Mouse (Mus musculus): Measurements from ENCODE around the gene Bmpr1a. TPM values are rescaled to one million over a fixed set of nuclear protein-coding genes. Genes with fewer than 3 reads are reported as not detected.

Gene Bmpr1a
- polyA plus RNA-seq, 1 experiment from 2014 or later: 56.8 TPM

GRCm38 (mm10) chr14:34490965-34491364 lies 12.2 kb downstream of the Bmpr1a start:
- H3K4me1 ChIP-seq (replicated peaks; ENCODE audit: control insufficient read depth, insufficient read depth, low read length): peaks cover 28% of the 10 kb centered on the region
- ATAC-seq (replicated peaks; ENCODE audit: low FRiP score, low TSS enrichment, low read depth) (no peak), DNase-seq (ENCODE audit: low spot score) (no peak)
- H3K36me3 ChIP-seq (ENCODE audit: control insufficient read depth, insufficient read depth, low read length): no peaks in the 10 kb centered on the region
- no peak overlapping the region for H3K4me2 ChIP-seq (ENCODE audit: low read length)
- H3K9ac ChIP-seq (ENCODE audit: low read length): no peak overlapping the region
- no peaks in the 10 kb centered on the region for H3K27me3 ChIP-seq (replicated peaks; ENCODE audit: control insufficient read depth, insufficient read depth, low read length)
- WGBS: 64% methylated on average over 1 of the region's 1 CpGs
- H3K4me3 ChIP-seq (ENCODE audit: low read depth, low read length): no peak overlapping the region
- no peak overlapping the region for H3K27ac ChIP-seq (ENCODE audit: low read depth)
- no peaks in the 10 kb centered on the region for H3K9me3 ChIP-seq (ENCODE audit: control insufficient read depth, low read length)

DNA sequence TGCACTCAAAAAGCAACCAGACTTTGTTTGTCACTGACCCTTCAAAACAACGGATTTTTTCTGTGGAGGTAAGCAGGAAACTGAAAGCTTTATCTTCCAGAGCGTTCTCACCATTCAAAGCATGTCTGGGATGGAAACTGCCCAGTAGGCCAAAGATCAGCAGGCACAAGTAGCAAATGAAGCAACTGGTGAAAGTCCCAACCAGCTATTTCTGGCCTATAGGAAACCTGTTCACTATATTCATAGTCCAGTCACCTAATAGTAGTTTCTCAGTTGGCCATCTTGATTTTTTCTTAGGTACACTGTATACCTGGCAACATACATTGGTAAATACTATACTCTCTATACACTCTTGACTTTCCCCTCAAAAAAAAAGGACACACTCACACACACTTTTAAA lies 13.2 kb downstream of the Bmpr1a start:
- no peak overlapping the region for H3K4me3 ChIP-seq (ENCODE audit: low read depth, low read length)
- WGBS: 68% methylated on average over 2 of the region's 2 CpGs
- no peak for DNase-seq (ENCODE audit: low spot score)
- peaks cover 26% of the 10 kb centered on the region for H3K4me1 ChIP-seq (replicated peaks; ENCODE audit: control insufficient read depth, insufficient read depth, low read length)
- H3K36me3 ChIP-seq (ENCODE audit: control insufficient read depth, insufficient read depth, low read length): no peaks in the 10 kb centered on the region
- no peak overlapping the region for H3K9ac ChIP-seq (ENCODE audit: low read length)
- H3K9me3 ChIP-seq (ENCODE audit: control insufficient read depth, low read length): no peaks in the 10 kb centered on the region
- no peak overlapping the region for H3K4me2 ChIP-seq (ENCODE audit: low read length)
- no peaks in the 10 kb centered on the region for H3K27me3 ChIP-seq (replicated peaks; ENCODE audit: control insufficient read depth, insufficient read depth, low read length)
- no peak overlapping the region for H3K27ac ChIP-seq (ENCODE audit: low read depth)
- ATAC-seq (replicated peaks; ENCODE audit: low FRiP score, low TSS enrichment, low read depth): no peak

DNA sequence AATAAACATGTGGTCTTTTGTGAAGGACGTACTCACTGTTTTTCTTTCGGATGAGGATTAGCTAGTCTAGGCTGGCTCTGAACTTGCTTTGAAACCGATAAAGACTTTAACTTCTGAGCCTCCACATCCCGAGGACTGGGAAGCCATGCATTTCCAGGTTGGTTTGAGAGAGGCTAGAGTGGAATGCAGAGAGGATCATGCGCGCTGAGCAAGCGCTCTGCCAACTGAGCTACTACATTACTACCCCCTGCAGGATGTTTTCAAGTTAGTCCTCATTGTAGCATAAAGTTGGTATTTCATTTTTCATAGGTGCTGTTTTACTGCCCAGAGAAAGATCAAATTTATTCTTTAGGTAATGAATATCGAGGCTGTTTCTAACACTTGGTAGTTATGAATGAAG lies 17.0 kb downstream of the Bmpr1a start:
- Histone ChIP-seq H3K4me1 (replicated peaks; ENCODE audit: control insufficient read depth, insufficient read depth, low read length) (peaks cover 31% of the 10 kb centered on the region), H3K9me3 (ENCODE audit: control insufficient read depth, low read length) (no peaks in the 10 kb centered on the region), H3K9ac (ENCODE audit: low read length) (no peak overlapping the region), H3K27ac (ENCODE audit: low read depth) (no peak overlapping the region), H3K27me3 (replicated peaks; ENCODE audit: control insufficient read depth, insufficient read depth, low read length) (no peaks in the 10 kb centered on the region), H3K4me2 (ENCODE audit: low read length) (no peak overlapping the region), H3K36me3 (ENCODE audit: control insufficient read depth, insufficient read depth, low read length) (no peaks in the 10 kb centered on the region), H3K4me3 (ENCODE audit: low read depth, low read length) (no peak overlapping the region)
- DNase-seq (ENCODE audit: low spot score): no peak
- ATAC-seq (replicated peaks; ENCODE audit: low FRiP score, low TSS enrichment, low read depth): no peak
- WGBS: 69% methylated on average over 8 of the region's 8 CpGs

DNA sequence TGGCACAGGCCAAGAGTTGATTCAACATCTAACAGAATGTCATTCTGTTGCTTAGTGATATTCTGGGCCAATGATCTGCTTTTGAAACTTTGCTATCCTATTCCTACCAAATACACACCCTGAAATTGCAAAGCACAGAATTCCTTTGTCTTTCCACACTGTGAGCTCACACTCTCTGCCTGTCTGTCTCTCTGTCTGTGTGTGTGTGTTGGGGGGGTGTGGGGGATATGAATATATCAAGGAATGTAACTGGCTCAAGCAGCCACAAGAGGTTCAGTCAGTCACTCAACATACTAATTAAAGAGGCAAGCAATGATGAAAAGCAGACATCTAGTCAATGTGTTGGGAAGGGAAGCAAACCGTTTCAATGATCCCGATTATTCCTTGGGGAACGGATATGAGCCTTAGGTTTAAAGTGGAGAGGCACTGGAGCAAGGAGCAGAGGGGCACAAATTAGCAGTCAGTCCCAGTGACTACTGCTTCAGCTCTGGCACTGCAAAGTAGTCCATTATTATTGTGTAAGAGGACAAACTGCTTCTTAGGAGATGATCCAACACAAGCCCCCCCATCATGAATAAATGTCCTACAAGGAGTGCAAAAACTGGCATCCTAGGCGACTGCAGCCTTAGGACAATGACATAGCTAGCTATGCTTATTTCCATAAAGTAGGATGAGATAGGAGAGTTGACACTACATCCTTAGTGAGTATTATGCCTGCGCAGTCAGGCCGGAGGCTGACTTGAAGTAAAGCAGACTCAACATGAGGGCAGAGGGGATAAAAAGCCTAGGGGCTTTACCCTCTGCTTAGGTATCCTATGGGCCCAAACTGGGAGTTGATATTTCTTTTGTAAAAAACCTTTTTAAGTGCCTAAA lies 19.4 kb downstream of the Bmpr1a start:
- no peaks in the 10 kb centered on the region for H3K36me3 ChIP-seq (ENCODE audit: control insufficient read depth, insufficient read depth, low read length)
- WGBS: 54% methylated on average over 6 of the region's 6 CpGs

GRCm38 (mm10) chr14:34471591-34471990 lies 31.6 kb downstream of the Bmpr1a start:
- H3K4me3 ChIP-seq (ENCODE audit: low read depth, low read length): no peak overlapping the region
- DNase-seq (ENCODE audit: low spot score): no peak
- H3K9ac ChIP-seq (ENCODE audit: low read length): no peak overlapping the region
- no peak for ATAC-seq (replicated peaks; ENCODE audit: low FRiP score, low TSS enrichment, low read depth)
- no peak overlapping the region for H3K4me2 ChIP-seq (ENCODE audit: low read length)
- no peaks in the 10 kb centered on the region for H3K36me3 ChIP-seq (ENCODE audit: control insufficient read depth, insufficient read depth, low read length)
- no peak overlapping the region for H3K27ac ChIP-seq (ENCODE audit: low read depth)
- peaks cover 2% of the 10 kb centered on the region for H3K4me1 ChIP-seq (replicated peaks; ENCODE audit: control insufficient read depth, insufficient read depth, low read length)
- no peaks in the 10 kb centered on the region for H3K9me3 ChIP-seq (ENCODE audit: control insufficient read depth, low read length)
- H3K27me3 ChIP-seq (replicated peaks; ENCODE audit: control insufficient read depth, insufficient read depth, low read length): no peaks in the 10 kb centered on the region

More for the DNA sequence above, 19.4 kb downstream of the Bmpr1a start:
- Histone ChIP-seq H3K27me3 (replicated peaks; ENCODE audit: control insufficient read depth, insufficient read depth, low read length) (no peaks in the 10 kb centered on the region), H3K9me3 (ENCODE audit: control insufficient read depth, low read length) (no peaks in the 10 kb centered on the region), H3K9ac (ENCODE audit: low read length) (no peak overlapping the region), H3K4me2 (ENCODE audit: low read length) (no peak overlapping the region), H3K4me3 (ENCODE audit: low read depth, low read length) (no peak overlapping the region), H3K27ac (ENCODE audit: low read depth) (no peak overlapping the region), H3K4me1 (replicated peaks; ENCODE audit: control insufficient read depth, insufficient read depth, low read length) (peaks cover 20% of the 10 kb centered on the region)
- ATAC-seq (replicated peaks; ENCODE audit: low FRiP score, low TSS enrichment, low read depth) (no peak), DNase-seq (ENCODE audit: low spot score) (no peak)

DNA sequence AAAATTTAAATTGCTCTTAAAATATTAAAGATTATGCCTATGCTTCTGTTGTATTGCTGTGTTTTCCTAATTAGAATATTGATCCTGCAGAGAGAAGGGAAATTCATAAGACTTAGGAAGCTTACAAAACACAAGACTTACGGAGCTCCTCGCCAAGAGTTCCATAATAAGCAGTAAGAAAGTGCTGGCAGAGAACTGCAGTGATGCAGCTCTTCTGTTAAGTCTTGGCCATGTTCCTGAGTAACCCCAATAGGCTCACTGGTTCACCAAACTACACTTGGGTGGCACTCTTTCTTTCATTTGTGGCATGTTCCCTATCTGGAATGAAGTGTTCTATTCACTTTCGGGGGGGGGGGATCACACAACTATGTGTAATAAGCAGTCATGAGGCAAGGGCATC lies 36.9 kb downstream of the Bmpr1a start:
- H3K4me1 ChIP-seq (replicated peaks; ENCODE audit: control insufficient read depth, insufficient read depth, low read length): peaks cover 6% of the 10 kb centered on the region
- no peak overlapping the region for H3K4me3 ChIP-seq (ENCODE audit: low read depth, low read length)
- no peaks in the 10 kb centered on the region for H3K27me3 ChIP-seq (replicated peaks; ENCODE audit: control insufficient read depth, insufficient read depth, low read length)
- H3K36me3 ChIP-seq (ENCODE audit: control insufficient read depth, insufficient read depth, low read length): no peaks in the 10 kb centered on the region
- DNase-seq (ENCODE audit: low spot score) (no peak), ATAC-seq (replicated peaks; ENCODE audit: low FRiP score, low TSS enrichment, low read depth) (no peak)
- H3K4me2 ChIP-seq (ENCODE audit: low read length): no peak overlapping the region
- H3K9ac ChIP-seq (ENCODE audit: low read length): no peak overlapping the region
- no peak overlapping the region for H3K27ac ChIP-seq (ENCODE audit: low read depth)
- no peaks in the 10 kb centered on the region for H3K9me3 ChIP-seq (ENCODE audit: control insufficient read depth, low read length)
- 69% methylated on average over 3 of the region's 3 CpGs for WGBS

DNA sequence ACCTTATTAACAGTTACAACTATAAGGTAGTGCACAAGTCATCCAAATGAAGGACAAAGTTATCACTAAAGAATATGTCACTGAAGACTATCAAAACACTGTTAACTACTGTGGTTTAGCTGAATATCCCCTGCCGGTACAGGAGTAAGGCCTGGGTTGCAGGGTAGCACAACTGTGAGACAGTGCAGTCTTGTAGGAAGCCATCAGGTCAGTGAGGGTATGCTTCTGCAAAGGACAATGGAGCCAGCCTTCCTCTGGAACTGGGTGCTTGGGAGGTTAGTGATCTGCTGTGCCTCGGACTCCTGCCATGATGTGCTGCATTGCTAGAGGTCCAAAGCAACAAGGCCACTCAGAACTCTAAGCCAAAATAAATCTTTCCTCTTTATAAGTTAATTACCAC lies 43.8 kb downstream of the Bmpr1a start:
- Histone ChIP-seq H3K9ac (ENCODE audit: low read length) (no peak overlapping the region), H3K4me1 (replicated peaks; ENCODE audit: control insufficient read depth, insufficient read depth, low read length) (no peaks in the 10 kb centered on the region; the same call in 1 of the 2 replicates), H3K27ac (ENCODE audit: low read depth) (no peak overlapping the region), H3K36me3 (ENCODE audit: control insufficient read depth, insufficient read depth, low read length) (peaks cover 11% of the 10 kb centered on the region), H3K9me3 (ENCODE audit: control insufficient read depth, low read length) (no peaks in the 10 kb centered on the region), H3K27me3 (replicated peaks; ENCODE audit: control insufficient read depth, insufficient read depth, low read length) (no peaks in the 10 kb centered on the region), H3K4me3 (ENCODE audit: low read depth, low read length) (no peak overlapping the region), H3K4me2 (ENCODE audit: low read length) (no peak overlapping the region)
- 95% methylated on average over 2 of the region's 2 CpGs for WGBS
- ATAC-seq (replicated peaks; ENCODE audit: low FRiP score, low TSS enrichment, low read depth) (no peak), DNase-seq (ENCODE audit: low spot score) (no peak)

DNA sequence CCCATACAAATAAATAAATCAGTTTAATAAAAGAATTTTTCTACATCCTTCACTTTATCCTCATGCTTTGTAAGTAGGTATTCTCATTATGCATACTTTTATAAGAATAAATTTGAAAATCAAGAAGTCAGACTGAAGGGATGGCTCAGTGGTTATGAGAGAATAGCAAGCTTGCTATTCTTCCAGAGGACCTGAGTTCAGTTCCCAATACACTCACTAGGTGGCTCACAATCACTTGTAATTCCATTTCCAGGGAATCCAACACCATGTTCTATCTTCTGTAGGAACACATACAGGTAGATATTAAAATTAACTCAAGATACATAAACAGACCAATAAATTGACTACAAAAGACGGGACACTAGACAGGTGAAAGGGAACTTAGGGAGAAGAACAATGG lies 44.3 kb downstream of the Bmpr1a start:
- H3K27me3 ChIP-seq (replicated peaks; ENCODE audit: control insufficient read depth, insufficient read depth, low read length): no peaks in the 10 kb centered on the region
- 74% methylated on average over 1 of the region's 1 CpGs for WGBS
- peaks cover 11% of the 10 kb centered on the region for H3K36me3 ChIP-seq (ENCODE audit: control insufficient read depth, insufficient read depth, low read length)
- DNase-seq (ENCODE audit: low spot score) (no peak), ATAC-seq (replicated peaks; ENCODE audit: low FRiP score, low TSS enrichment, low read depth) (no peak)
- no peaks in the 10 kb centered on the region for H3K9me3 ChIP-seq (ENCODE audit: control insufficient read depth, low read length)
- no peak overlapping the region for H3K27ac ChIP-seq (ENCODE audit: low read depth)
- H3K4me1 ChIP-seq (replicated peaks; ENCODE audit: control insufficient read depth, insufficient read depth, low read length): no peaks in the 10 kb centered on the region; the same call in 1 of the 2 replicates
- no peak overlapping the region for H3K9ac ChIP-seq (ENCODE audit: low read length)
- no peak overlapping the region for H3K4me2 ChIP-seq (ENCODE audit: low read length)
- H3K4me3 ChIP-seq (ENCODE audit: low read depth, low read length): no peak overlapping the region

- WGBS: 62% methylated on average over 3 of the region's 3 CpGs
- Histone ChIP-seq H3K4me3 (ENCODE audit: low read depth, low read length) (no peak overlapping the region), H3K27ac (ENCODE audit: low read depth) (peak overlapping the region; percentile 12), H3K36me3 (ENCODE audit: control insufficient read depth, insufficient read depth, low read length) (peaks cover 11% of the 10 kb centered on the region), H3K9me3 (ENCODE audit: control insufficient read depth, low read length) (no peaks in the 10 kb centered on the region), H3K9ac (ENCODE audit: low read length) (no peak overlapping the region), H3K4me1 (replicated peaks; ENCODE audit: control insufficient read depth, insufficient read depth, low read length) (peaks cover 9% of the 10 kb centered on the region), H3K4me2 (ENCODE audit: low read length) (no peak overlapping the region), H3K27me3 (replicated peaks; ENCODE audit: control insufficient read depth, insufficient read depth, low read length) (no peaks in the 10 kb centered on the region)
- DNase-seq (ENCODE audit: low spot score) (no peak), ATAC-seq (replicated peaks; ENCODE audit: low FRiP score, low TSS enrichment, low read depth) (no peak)
Observed at GRCm38 (mm10) chr14:34454282-34454681, 48.9 kb downstream of the Bmpr1a start.
